Mouse (Mus musculus) retina, postnatal 1 day (tissue): Measurements from ENCODE around the gene Gm4788.
"Not testable (repeated sequence)": the region's sequence is repeated elsewhere in the genome, so short reads cannot be mapped to it uniquely, and the experiment has no call there.

Source experiments
- DNase-seq: peaks from one replicate; pipeline ENCODE4 v3.0.0-alpha.2; 2012

The Gm4788 gene

DNA sequence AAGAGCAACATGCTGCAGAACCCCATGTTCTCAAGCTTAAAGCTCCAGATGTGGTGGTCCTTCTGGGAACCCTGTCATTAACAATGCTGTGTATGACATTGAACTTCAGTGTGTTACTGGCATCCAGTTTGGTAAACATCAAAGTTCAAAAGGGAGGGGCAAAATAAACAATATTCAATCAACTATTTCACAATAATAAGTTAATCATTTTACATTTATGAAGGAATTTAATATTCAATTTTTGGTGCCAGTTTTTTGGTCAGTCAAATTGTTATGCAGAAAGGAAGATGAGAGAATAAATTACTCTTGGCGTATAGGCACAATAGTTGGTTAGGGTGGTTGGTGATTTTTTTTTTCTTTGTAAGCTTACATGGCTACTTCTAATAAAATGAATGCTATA, at the start of gene Gm4788:
TSS of gene Gm4788 (minus strand) at position 101 of the 400 bp plus-strand sequence.
- DNase-seq = no peak

GRCm38 (mm10) chr1:139808594-139808993, 27.6 kb upstream of the Gm4788 start:
- no peak for DNase-seq

DNA sequence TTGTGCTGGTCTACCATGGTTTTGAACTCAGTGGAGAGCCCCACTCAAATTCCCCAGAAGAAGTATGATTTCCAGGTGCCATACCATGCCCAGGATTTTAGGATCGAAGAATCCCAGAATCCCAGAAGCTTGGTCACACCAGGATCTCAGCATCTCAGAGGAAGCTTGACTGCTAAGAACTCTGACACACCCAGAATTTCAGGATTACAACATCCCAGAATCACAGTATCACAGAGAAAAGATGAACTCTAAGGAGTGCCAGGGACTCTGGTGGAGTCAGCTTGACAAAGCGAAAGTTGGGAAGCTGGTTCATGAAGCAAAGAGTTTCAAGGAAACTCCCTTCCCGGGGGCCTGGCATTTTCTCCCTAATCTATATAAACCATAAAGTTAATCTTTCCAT, 11.1 kb downstream of the Gm4788 start:
- DNase-seq = not testable (repeated sequence)

DNA sequence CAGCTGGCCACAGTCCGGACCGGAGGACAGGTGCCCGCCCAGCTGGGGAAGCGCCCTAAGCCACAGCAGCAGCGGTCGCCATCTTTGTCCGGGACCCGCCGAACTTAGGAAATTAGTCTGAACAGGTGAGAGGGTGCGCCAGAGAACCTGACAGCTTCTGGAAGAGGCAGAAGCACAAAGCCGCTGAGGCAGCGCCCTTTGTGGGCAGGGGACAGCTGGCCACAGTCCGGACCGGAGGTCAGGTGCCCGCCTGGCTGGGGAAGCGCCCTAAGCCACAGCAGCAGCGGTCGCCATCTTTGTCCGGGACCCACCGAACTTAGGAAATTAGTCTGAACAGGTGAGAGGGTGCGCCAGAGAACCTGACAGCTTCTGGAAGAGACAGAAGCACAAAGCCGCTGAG, 64.4 kb downstream of the Gm4788 start:
- DNase-seq = not testable (repeated sequence)

GRCm38 (mm10) chr1:139716249-139716648, 64.8 kb downstream of the Gm4788 start:
- not testable (repeated sequence) for DNase-seq

DNA sequence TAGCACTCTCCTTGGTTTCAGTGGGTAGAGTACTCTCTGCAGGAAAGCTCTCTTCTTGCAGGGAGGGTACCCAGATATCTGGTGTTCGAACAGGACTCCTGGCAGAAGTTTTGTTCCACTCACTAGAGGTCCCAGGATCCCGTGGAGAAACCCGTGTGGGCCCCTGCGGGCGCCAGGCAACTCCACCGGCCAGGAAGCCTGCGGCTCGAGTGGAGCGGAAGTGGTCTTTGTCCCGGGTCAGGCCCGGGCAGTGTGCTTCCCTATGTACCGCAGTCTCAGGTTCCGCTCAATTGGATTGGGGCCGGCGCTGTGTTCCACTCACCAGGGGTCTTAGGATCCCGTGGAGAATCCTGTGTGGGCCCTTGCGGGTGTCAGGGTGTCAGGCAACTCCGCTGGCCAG, 131.1 kb downstream of the Gm4788 start:
- not testable (repeated sequence) for DNase-seq
